Mouse (Mus musculus) testis, postnatal 10 days (tissue): ENCODE results near the gene Sfpq.
"Not testable (repeated sequence)": the region's sequence is repeated elsewhere in the genome, so short reads cannot be mapped to it uniquely, and the experiment has no call there.

Experiments used
- DNase-seq: peaks from one replicate; pipeline ENCODE4 v3.0.0; 2021; ENCODE audit warnings: low spot score

Sfpq gene

DNA sequence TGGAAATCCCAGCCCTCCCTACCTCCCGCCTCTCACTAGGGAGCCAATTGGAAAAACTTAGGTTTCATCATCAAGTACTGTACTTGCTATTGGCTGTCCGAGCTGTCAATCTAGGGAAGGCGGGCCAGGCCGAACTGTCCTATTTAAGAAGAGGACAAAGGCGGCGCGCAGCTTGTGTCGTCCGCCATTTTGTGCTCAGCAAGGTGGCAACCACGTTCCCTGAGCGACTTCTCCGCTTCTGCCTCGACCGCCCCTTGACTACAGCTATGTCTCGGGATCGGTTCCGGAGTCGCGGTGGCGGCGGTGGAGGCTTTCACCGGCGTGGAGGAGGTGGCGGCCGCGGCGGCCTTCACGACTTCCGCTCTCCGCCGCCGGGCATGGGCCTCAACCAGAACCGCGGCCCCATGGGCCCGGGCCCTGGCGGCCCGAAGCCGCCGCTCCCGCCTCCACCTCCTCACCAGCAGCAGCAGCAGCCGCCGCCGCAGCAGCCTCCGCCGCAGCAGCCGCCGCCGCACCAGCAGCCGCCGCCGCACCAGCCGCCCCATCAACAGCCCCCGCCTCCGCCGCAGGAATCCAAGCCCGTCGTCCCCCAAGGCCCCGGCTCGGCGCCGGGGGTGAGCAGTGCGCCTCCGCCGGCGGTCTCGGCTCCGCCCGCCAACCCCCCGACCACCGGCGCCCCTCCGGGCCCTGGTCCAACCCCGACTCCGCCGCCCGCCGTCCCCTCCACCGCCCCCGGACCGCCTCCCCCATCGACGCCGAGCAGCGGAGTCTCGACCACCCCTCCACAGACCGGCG lies at the start of gene Sfpq:
TSS of gene Sfpq (plus strand) at position 174 of the 795 bp plus-strand sequence.
- peak; percentile 99 for DNase-seq

DNA sequence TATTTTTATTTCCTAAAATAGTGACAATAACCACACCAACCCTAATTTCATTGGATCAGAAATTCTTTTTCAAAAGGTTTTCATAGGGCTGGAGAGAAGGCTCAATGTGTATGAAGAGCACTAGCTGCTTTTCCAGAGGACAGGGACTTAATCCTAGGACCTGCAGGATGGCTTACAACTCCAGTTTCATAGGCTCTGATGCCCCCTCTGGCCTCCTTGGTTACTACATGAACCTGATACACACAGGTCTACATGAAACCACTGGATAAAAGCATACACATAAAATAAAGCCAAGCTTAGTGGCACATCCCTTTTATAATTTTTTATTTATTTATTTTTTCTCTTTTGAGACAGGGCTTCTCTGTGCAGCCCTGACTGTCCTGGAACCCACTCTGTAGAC lies 43.7 kb upstream of the Sfpq start:
- DNase-seq = peak; percentile 70

DNA sequence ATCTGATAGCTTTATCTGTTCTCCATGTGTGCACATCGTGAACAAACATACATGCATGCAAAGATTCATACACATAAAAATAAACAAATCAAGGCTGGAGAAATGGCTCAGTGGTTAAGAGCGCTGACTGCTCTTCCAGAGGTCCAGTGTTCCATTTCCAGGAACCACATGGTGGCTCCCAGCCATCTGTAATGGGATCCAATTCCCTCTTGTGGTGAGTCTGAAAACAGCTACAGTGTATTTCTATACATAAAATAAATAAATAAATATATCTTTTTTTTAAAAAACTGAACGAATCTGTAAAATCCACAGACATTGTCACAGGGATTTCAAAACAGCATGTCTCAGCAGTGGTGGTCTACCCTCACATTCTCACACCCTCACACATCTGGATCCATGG lies 42.4 kb upstream of the Sfpq start:
- DNase-seq = no peak

DNA sequence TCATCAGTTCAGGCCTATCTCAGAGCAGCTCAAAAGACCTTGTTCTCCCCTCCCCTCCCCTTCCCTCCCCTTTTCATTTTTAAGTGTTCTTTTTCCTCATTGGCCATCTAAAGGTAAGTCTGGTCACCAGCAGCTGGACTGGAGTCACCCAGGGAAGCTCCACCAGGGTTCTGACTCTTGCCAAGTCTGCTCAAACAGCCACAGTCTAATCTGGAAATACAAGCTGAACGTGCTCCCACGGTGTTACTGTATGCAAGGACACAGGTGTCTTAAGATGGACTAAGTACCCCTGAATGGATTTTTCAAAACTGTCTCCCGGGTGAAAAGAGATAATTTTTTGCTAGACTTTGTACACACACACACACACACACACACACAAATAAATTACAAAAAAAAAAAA lies 37.8 kb upstream of the Sfpq start:
- DNase-seq = no peak

- DNase-seq = not testable (repeated sequence)
Observed at GRCm38 (mm10) chr4:126983736-126984525, 37.2 kb upstream of the Sfpq start.

GRCm38 (mm10) chr4:126986768-126987167 lies 34.4 kb upstream of the Sfpq start:
- DNase-seq = no peak

- DNase-seq = no peak
Observed at GRCm38 (mm10) chr4:126988503-126988902, 32.6 kb upstream of the Sfpq start.

DNA sequence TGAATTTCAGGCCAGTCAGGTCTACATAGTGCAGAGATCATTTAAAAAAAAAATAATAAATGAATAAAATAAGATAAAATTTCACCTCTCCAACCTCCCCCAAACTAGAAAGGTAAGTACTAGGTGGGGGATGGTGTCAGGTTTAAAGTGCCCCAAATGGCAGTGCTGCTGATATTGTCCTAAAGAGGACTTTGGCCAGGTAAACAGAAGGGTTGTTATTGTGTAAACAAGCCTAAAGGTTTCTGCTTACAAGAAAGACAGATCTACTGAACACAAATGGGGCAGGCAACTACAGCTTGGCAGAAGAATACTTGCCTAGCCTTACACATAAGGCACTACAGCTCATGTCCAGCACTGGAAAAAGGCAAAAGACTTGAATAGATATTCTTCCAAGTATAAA lies 30.6 kb upstream of the Sfpq start:
- no peak for DNase-seq

DNA sequence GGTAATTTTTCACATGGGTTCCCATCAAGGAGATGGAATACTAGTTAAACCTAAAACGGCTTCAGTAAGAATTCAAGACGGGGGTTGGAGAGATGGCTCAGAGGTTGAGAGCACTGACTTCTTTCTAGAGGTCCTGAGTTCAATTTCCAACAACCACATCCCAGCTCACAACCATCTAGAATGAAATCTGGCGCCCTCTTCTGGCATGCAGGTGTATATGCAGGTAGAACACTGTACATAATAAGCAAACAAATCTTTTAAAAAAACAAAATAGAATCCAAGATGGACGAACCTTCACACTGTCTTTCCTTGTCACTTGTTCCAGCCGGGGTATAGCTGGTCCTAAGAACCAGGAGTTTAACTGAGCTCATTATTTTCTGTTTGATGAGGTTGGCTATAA lies 28.8 kb upstream of the Sfpq start:
- no peak for DNase-seq

GRCm38 (mm10) chr4:126999372-126999771 lies 21.8 kb upstream of the Sfpq start:
- not testable (repeated sequence) for DNase-seq

GRCm38 (mm10) chr4:127000601-127001105 lies 20.5 kb upstream of the Sfpq start:
- DNase-seq = no peak

GRCm38 (mm10) chr4:127004384-127004783 lies 16.7 kb upstream of the Sfpq start:
- no peak for DNase-seq

DNA sequence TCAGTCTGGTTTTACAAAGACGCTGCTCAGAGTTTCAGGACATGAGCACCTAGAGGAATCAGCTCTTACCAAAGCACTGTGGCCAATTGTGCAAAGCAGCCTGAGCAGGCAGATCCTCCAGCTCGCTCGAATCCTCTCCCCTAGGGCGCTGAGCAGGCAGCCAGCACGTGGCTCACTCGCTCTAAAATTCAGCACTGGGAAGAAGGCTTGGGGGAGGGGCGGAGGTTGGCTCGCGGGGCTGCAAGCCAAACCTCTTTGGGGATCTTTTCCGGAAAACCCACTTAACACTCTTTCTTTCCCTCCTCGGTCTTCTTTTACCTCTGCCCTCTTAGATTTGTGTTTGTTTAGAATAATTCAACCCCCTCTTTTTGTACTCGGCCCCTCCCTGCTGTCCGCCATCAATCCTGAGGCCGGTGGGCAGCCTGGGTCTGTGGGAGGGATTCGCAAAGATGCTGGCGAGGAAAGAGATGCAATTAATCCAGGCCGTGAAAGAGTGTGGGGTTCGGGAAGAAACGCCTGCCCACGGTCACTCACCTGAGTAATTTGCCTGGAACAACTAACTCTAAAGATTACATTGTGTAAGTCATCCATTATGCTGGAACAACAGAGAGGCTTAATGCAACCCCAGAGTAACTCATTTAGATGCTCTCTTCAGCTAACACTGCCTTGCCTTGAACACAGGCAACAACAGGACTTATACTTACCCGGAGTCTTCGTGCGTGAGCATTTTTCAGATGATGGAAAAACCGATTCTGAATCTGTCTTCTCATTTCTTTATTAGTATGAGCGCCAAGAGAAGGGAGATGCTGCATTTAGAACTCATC lies 15.8 kb upstream of the Sfpq start:
- peak; percentile 74 for DNase-seq

GRCm38 (mm10) chr4:127015294-127015993 lies 5.7 kb upstream of the Sfpq start:
- DNase-seq = peak; percentile 86

DNA sequence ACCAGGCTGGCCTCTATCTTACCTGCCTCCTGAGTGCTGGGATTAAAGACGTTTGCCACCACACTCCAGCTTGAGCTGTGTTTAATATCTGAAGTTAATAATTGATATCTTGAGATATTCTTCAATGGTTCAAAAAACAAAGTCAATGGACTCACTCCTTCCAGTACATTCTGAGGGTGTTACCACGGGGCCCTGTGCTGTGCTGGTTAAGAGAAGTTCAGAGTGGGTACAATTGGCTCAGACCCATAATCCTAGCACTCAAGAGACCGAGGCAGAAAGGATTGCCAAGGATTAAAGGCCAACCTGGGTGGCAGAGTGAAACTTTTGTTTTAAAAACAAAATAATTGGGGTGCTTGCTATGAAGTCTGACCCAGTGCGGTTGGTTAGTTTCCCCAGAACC lies 4.8 kb upstream of the Sfpq start:
- no peak for DNase-seq

GRCm38 (mm10) chr4:127020411-127021150 lies 543 bp upstream of the Sfpq start:
- DNase-seq = no peak

DNA sequence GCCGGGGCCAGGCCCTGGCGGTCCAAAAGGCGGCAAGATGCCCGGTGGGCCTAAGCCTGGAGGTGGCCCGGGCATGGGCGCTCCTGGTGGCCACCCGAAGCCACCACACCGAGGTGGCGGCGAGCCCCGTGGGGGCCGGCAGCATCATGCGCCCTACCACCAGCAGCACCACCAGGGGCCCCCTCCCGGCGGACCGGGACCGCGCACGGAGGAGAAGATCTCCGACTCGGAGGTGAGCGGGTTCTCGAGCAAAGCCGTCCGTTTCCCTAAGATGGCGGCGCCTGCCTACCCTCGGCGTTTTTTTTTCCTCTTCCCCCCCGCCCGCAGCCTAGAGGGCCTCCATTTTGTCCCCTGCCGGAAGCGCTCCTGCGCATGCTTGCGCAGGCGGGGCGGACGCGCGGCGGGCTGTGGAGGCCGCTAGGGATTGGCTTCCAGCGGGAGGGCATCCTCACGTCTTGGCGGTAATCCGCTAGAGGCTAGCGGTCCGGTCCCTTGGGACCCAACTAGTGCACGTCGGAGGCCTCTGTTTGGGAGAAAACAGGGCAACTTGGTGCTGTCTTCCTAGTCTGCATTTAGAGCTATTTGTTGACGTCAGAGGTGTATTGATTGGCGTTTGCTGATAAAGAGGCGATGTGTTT lies 984 bp downstream of the Sfpq start:
- peak; percentile 87 for DNase-seq

GRCm38 (mm10) chr4:127023201-127023600 lies 2.1 kb downstream of the Sfpq start:
- peak; percentile 31 for DNase-seq

DNA sequence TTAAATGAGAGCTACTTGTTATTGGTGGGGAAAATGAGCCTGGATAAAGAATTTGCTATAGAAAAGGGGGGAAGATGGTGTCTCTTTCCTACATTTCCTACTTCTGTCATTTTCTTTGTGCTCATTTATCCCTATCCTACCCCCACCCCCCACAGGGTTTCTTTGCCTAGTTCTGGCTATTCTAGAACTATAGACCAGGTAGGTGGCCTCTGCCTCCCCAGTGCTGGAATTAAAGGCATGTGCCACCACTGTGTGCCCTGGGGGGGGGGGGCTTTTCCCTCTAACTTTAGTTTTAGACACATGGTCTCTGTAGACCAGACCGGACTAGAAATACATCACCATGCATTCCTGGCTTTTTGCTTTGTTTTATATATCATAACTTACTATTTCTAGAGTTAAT lies 3.1 kb downstream of the Sfpq start:
- peak; percentile 32 for DNase-seq

GRCm38 (mm10) chr4:127026826-127027225 lies 5.7 kb downstream of the Sfpq start:
- no peak for DNase-seq
